Mouse (Mus musculus): ENCODE results near the gene Krtcap2.

DNA sequence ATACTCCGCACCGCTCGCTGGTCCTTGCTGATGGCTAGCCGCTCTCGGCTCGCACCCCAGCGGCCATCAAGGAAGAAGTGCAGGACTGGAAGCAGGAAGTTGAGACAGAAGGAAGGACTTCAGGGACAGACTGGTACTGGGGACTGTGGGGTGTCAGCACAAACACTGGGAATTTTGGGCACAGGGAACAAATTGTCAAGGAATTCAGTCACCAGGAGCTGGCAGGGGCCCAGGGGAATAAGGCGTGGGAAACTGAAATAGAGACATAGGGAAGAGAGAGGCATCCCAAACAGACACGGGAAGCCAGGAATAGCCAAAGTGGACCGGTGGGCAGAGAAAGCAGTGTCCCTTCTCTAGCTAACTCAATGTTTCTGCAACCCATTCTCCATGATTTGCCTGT, 9.2 kb upstream of the Krtcap2 start:
- TF ChIP-seq CTCF (IDR thresholded peaks at IDR 0.05; ENCODE audit: low read depth) (no peak), EP300 (IDR thresholded peaks at IDR 0.05; ENCODE audit: low read depth) (no peak)
